Mouse (Mus musculus): ENCODE measurements around the gene BC030867. TPM values are rescaled to one million over a fixed set of nuclear protein-coding genes. Genes with fewer than 3 reads are reported as not detected.

The BC030867 gene
- total RNA-seq, 2 experiments from 2014 or later = 5.9 to 20.7 TPM

DNA sequence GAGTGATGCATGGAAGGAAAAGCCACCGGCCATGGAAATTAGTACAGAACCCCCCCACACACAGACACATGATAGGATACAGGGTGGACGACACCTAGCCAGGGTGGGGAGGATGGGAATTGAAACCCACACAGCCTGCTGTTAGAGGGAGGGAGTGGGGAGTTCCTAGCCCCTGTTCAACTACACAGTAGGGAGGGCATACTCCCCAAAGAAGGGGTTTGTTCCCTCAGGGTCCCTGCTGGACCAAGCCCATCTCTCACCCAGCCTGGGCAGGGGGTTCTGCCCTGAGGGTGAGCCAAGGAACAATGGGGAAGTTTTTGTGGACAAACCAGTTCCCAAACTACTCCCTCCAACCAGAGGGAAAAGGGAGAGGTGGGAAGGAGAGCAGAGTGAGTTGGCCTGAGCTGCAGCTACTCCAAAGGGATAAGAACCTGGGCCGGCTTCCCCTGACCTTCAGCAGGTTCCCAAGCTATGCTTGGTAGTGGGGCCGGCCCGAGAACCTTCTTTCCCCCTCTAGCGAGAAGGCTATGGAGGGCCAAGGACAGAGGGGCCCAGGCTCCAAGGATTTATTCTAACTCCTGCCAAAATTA, 40.9 kb downstream of the BC030867 start:
- ATAC-seq (replicated peaks; ENCODE audit: poor library complexity) = no peak

DNA sequence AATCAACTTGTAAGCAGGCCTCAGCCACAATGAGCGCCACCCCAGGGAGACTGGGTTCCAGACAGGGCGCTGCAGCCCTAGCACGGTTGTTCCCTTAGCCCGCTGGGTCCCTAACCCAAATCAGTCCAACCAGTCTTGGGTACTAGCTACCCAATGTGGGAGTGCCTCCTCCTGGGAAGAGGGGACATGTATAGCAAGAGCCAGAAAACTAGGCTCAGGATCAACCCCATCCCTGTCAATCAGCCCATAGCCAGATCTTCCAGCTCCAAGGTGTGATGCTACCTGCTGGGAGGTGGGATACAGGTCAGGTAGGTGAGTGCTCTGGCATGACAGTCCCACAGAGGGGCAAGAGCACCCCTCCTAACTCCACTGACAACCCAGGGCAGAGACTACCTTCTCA, 41.5 kb downstream of the BC030867 start:
- no peak for ATAC-seq (replicated peaks; ENCODE audit: poor library complexity)

GRCm38 (mm10) chr11:102291051-102291535, 42.4 kb downstream of the BC030867 start:
- ATAC-seq (replicated peaks; ENCODE audit: poor library complexity) = no peak

GRCm38 (mm10) chr11:102293971-102294370, 45.3 kb downstream of the BC030867 start:
- no peak for ATAC-seq (replicated peaks; ENCODE audit: poor library complexity)

GRCm38 (mm10) chr11:102294416-102294815, 45.7 kb downstream of the BC030867 start:
- ATAC-seq (replicated peaks; ENCODE audit: poor library complexity) = no peak

DNA sequence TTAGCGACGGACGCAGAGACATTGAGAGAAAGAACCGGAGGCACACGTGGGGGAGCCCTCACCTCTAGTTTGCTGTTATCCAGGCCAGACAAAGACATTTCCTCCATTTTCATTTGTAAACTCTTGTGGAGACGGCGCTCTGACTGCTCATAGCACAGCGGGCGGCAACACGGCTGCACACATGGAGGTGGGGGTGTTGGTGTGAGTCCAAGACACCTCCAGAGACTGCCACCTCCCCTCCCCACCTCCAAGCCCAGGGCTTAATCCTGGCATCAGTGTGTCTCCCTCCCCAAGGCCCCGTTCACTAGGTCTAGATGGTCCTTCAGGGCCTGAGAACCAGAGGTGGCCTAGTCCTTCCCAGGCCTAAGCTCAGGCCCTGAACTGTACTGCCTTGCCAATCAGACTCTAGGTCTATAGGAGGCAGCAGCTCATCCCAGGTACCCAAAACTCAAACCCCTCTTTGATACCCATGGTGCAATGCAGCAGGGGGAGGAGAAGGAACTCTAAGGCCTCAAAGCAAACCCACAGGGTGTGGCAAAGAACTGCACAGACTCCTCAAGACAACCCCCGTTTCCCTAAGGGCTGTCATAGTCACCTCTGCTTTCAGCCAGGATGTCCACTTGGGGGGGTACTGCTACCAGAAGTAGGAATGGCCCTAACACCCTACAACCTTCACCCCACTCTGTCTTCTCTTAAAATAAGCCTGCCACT, 46.4 kb downstream of the BC030867 start:
- peak; percentile 33 for ATAC-seq (replicated peaks; ENCODE audit: poor library complexity)

GRCm38 (mm10) chr11:102295598-102296471, 47.2 kb downstream of the BC030867 start:
- no peak for ATAC-seq (replicated peaks; ENCODE audit: poor library complexity)

GRCm38 (mm10) chr11:102296491-102297472, 48.1 kb downstream of the BC030867 start, which contains the start of gene Atxn7l3:
TSS of gene Atxn7l3 (minus strand) at chr11:102296631.
- peak; percentile 83 for ATAC-seq (replicated peaks; ENCODE audit: poor library complexity)

GRCm38 (mm10) chr11:102297577-102298556, 49.2 kb downstream of the BC030867 start:
- no peak for ATAC-seq (replicated peaks; ENCODE audit: poor library complexity)

DNA sequence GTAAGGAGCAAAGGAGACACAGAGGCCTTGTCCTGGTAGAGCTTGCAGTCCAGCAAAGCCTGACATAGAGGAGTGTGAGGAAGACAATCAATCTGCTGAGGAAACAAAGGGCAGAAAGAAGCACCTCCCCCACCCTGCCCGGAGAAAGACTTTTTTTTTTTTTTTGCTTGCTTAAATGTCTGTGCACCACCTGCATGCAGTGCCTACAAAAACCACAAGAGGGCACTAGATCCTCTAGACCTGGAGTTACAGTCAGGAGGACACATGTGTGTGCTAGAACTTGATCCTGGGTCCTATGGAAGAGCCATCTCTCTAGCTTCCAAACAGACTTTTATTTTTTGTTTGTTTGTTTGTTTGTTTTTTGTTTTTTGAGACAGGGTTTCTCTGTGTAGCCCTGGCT, 51.2 kb downstream of the BC030867 start:
- ATAC-seq (replicated peaks; ENCODE audit: poor library complexity) = 0 out of 2 replicates have a peak, but pooled peaks have one; percentile 15

DNA sequence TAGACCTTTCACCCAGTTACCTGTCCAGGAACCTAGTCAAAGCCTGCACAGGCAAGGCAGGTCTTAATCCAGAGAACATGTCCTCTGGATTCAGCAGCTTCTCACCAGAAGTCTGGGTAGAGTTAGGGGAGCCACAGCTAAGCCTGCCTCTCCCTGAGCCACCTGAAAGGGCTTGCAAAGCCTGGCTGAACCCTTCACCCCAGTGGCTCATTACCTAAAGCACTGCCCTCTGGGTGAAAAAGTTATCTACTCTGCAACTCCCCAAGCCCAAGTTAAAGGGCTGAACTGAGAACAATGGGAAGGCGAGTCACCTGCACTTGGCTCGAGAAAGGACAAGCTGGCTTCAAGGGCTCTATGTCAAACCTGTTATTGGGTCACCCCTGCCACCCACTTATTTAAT, 55.5 kb downstream of the BC030867 start:
- ATAC-seq (replicated peaks; ENCODE audit: poor library complexity) = no peak

DNA sequence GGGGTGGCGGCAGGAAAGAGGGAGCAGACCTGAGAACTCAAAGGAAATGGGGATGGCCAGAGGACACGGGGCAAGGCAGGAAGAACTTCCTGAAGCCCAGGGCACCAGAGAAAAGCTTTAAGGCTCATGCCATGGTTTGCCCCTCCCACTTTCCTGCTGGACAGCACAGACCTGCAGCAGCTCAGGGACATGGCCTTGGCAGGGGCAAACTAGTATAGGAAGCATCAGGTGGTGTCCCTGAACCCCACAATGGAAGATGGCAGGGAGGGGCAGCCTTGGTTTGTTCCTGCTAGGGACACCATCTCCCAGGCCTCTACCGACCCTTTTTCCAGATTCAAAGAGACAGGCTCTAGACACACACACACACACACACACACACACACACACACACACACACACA, 56.7 kb downstream of the BC030867 start:
- no peak for ATAC-seq (replicated peaks; ENCODE audit: poor library complexity)

- ATAC-seq (replicated peaks; ENCODE audit: poor library complexity) = no peak
These were observed 59.4 kb downstream of the BC030867 start for GRCm38 (mm10) chr11:102308104-102308503.

- peak; percentile 95 for ATAC-seq (replicated peaks; ENCODE audit: poor library complexity)
These were observed 60.3 kb downstream of the BC030867 start for GRCm38 (mm10) chr11:102308979-102309378.

DNA sequence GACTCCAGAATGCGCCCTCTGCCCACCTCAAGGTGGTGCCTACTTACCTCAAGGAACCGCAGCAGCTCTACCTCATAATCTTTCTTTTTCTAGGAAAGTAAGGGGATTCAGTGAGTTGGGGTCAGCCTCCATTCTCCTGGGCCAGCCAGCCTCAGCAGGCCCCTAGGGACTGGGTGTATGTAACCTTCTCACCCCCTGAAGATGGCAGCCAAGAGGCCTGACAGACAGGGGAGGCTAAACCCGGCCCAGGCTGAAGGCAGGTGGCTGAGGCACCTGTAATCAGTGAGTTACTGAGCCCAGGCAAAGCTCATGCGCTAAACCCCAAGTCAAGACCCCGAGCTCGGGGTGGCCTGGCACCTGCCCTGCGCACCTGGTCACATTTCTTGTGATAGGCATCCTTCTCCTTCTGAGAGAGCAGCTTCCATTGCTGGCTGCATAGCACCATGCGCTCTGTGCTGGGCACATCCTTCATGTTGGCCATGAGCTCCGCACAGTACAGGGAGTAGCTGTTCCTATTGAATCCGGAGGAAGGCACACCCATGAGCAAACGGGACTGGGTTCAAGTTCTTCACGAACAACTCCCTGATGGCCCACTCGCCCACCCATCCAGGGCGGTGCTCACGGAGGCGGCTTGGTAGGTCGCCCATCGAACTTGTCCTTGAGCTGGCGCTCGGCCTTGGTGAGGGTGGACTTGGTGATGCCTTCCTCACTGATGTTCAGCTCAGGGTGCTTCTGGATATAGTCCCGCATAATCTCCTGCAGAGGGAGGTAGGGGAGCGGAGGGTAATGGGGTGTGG, 61.3 kb downstream of the BC030867 start:
- ATAC-seq (replicated peaks; ENCODE audit: poor library complexity) = no peak

DNA sequence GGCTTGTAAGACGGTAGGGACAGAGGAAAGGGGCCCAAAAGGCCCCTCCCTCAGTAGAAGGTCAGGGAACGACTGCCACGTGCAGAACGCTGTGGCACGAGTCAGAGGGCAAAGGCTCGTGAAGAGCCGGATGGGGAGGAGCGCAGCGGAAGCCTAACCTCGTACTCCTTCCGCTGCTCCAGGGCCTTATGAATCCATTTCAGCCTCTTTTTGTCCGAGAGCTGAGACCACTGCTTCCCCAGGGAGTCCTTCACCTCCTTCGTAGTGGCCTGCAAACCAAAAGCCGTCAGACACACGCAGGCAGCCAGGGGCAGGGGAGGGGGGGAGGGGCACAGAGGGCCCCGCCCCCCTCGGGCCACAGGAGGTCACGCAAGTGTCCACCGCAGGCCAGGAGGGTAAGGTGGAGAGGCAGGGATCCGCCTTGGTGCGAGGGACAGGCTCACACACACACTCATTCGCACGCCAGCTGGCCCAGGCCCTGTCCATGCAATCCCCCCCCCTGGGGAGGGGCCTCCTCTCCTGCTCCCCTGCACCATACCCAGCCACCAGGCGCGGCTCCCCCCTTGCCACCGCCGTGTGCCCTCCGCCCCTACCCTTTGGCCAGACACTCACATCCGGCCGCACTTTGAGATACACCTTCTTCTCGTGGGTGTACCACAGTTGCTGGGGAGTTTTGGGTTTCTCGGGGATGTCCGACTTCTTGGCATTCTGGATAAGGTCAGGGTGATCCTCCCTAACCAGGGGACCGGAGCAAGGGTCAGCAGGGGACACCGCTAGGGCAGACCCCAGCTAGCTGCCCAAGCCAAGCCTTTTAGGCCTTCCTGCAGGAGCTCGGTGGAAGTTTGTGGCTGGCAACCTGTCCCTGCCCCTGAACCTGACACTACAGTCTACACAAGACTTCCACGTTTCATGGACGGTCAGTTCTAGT, 62.4 kb downstream of the BC030867 start:
- ATAC-seq (replicated peaks; ENCODE audit: poor library complexity) = no peak

- ATAC-seq (replicated peaks; ENCODE audit: poor library complexity) = no peak
These were observed 63.3 kb downstream of the BC030867 start for GRCm38 (mm10) chr11:102311966-102312365.

Measured in megakaryocyte progenitor cell, adult 5-6 weeks (primary cell).